Mouse (Mus musculus) heart, embryonic 16.5 days (tissue): ENCODE measurements around the gene Zfp865. TPM values are rescaled to one million over a fixed set of nuclear protein-coding genes. Genes with fewer than 3 reads are reported as not detected.

ENCODE experiments used
- ATAC-seq: fragments of 200-750 bp; cut with Nextera tagmentation; replicated peaks from 2 replicates; pipeline ENCODE4 v1.8.0; 2017; ENCODE audit warnings: moderate number of reproducible peaks; ENCODE audit not compliant: insufficient read depth, low FRiP score; ENCODE audit errors: extremely low read depth
- H3K27ac ChIP-seq: fragments of 300-500 bp; sonication (generic); 2 replicates; pipeline ENCODE4 v1.5.1; 2014; ENCODE audit warnings: mild to moderate bottlenecking, low read length, control low read depth, moderate library complexity
- H3K27me3 ChIP-seq: fragments of 300-500 bp; sonication (generic); 2 replicates; pipeline ENCODE4 v1.6.1; 2014; ENCODE audit warnings: low read length, mixed read lengths; ENCODE audit not compliant: control insufficient read depth, insufficient read depth
- H3K36me3 ChIP-seq: fragments of 300-500 bp; sonication (generic); 2 replicates; pipeline ENCODE4 v1.6.1; 2014; ENCODE audit not compliant: control insufficient read depth, insufficient read depth
- H3K4me1 ChIP-seq: fragments of 300-500 bp; sonication (generic); 2 replicates; pipeline ENCODE4 v1.6.1; 2014; ENCODE audit warnings: low read length, mixed read lengths; ENCODE audit not compliant: control insufficient read depth, insufficient read depth
- H3K4me2 ChIP-seq: fragments of 300-500 bp; sonication (generic); 2 replicates; pipeline ENCODE4 v1.6.1; 2014; ENCODE audit warnings: low read depth, mild to moderate bottlenecking, control low read depth, low read length
- H3K4me3 ChIP-seq: fragments of 300-500 bp; sonication (generic); 2 replicates; pipeline ENCODE4 v1.5.1; 2014; ENCODE audit warnings: mild to moderate bottlenecking, control low read depth, low read length
- H3K9ac ChIP-seq: fragments of 300-500 bp; sonication (generic); 2 replicates; pipeline ENCODE4 v1.6.1; 2014; ENCODE audit warnings: low read length, control low read depth
- H3K9me3 ChIP-seq: fragments of 300-500 bp; sonication (generic); replicated peaks from 2 replicates; pipeline ENCODE4 v1.6.1; 2016; ENCODE audit warnings: low read length; ENCODE audit not compliant: control insufficient read depth
- WGBS: fragments of 180-500 bp; shearing (Covaris S2); extraction: QIAGEN DNeasy Blood & Tissue Kit; methylation state at CpG from one replicate; pipeline ENCODE4 v1.1.7; 2014; 5-methylcytosine and 5-hydroxymethylcytosine counted together
- polyA plus RNA-seq: library from polyadenylated mRNA; unstranded; fragments of >200 nt; fragmentation: Nextera tagmentation; extraction: Ambion mirVana; gene quantifications from 2 replicates; pipeline ENCODE4 v1.2.1, GENCODE M21; 2015

Gene Zfp865
- polyA plus RNA-seq, 1 experiment from 2014 or later: 3.9 TPM

DNA sequence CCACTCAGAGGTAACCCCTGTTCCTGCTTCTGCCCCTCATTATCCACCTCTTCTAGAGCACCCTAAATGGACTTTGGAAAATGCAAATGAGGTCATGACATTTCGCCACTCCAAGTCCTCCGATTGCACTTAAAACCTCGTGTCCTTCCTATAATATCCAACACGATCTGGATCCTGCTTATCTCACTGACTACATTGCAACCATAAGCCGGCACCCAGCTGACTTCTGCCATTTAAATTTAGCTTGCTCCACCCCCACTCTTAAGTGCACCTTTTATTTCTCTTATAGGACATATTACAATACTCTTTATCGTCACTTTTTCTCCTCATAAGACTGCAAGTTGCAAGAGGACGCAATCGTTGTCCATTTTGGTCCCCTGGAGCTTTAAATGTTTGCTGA lies 17.3 kb downstream of the Zfp865 start:
- 74% methylated on average over 8 of the region's 8 CpGs for WGBS

DNA sequence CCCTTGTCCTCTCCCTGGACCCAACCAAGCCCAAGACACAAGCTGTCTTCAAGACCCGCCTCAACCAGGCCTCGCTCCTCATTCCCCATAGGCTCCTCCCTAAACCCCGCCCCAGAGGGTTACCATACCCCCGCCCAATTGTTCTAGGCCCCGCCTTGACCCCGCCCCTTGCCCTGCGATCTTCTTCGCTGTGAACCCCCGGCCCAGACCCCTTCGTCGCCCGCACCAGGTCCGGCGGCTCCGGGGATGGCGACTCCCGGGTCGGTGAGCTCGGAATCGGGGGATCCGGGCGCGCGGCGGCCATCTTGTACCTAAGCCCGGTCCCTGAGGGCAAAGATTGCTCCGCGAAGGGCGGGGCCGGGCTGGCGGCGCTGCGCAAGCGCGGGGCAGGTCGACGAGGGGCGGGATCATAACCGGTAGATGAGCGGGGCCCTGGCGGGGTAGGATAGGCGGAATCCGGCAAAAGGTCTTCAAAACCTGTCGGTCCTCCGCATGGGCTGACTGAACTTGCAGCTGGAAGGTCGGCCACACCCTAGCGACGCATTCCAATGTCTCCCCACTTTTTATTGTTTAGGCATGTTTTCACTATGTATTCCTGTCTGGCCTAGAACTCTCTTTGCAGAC lies 18.0 kb downstream of the Zfp865 start, which contains the start of gene Zfp784:
Zfp784 (minus strand) TSS at position 338 of the 624 bp plus-strand sequence.
- Histone ChIP-seq H3K4me1 (peaks cover 9% of the 10 kb centered on the region), H3K4me3 (peak within 1 kb of the TSS; percentile 86), H3K27ac (peak within 1 kb of the TSS; percentile 98), H3K27me3 (no peaks in the 10 kb centered on the region), H3K4me2 (peak within 1 kb of the TSS; percentile 64), H3K9me3 (no peaks in the 10 kb centered on the region), H3K36me3 (peaks cover 29% of the 10 kb centered on the region), H3K9ac (peak within 1 kb of the TSS; percentile 92)
- under 1% methylated on average over 48 of the region's 48 CpGs for WGBS
- ATAC-seq: peak; percentile 98

More for the DNA sequence above, 17.3 kb downstream of the Zfp865 start:
- peak overlapping the region; percentile 92 for H3K9ac ChIP-seq
- peak overlapping the region; percentile 64 for H3K4me2 ChIP-seq
- H3K4me3 ChIP-seq: peak overlapping the region; percentile 86
- no peaks in the 10 kb centered on the region for H3K9me3 ChIP-seq
- no peak for ATAC-seq
- peaks cover 37% of the 10 kb centered on the region for H3K36me3 ChIP-seq
- H3K27me3 ChIP-seq: no peaks in the 10 kb centered on the region
- peak overlapping the region; percentile 98 for H3K27ac ChIP-seq
- H3K4me1 ChIP-seq: peaks cover 9% of the 10 kb centered on the region

DNA sequence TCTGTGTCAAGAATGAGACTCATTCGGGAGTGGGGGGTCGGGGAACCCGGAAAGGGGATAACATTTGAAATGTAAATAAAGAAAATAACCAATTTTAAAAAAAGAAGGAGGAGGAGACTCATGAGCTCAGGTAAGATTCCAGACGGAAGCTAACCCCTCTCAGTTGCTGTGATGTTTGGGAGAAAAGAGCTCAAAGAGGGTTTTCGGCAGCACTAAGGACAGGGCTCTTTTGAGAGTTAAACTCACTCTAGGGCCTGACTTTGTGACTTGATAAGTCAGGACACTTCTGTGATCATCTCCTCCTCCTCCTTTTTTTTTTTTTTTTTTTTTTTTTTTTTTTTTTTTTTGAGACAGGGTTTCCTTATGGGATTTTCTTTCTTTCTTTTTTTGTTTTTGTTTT lies 18.8 kb downstream of the Zfp865 start:
- Histone ChIP-seq H3K4me1 (peaks cover 9% of the 10 kb centered on the region), H3K9ac (peak overlapping the region; percentile 92), H3K36me3 (peaks cover 22% of the 10 kb centered on the region), H3K4me3 (peak overlapping the region; percentile 86), H3K27me3 (no peaks in the 10 kb centered on the region), H3K27ac (peak overlapping the region; percentile 98), H3K4me2 (peak overlapping the region; percentile 64), H3K9me3 (no peaks in the 10 kb centered on the region)
- no peak for ATAC-seq
- 32% methylated on average over 5 of the region's 5 CpGs for WGBS

DNA sequence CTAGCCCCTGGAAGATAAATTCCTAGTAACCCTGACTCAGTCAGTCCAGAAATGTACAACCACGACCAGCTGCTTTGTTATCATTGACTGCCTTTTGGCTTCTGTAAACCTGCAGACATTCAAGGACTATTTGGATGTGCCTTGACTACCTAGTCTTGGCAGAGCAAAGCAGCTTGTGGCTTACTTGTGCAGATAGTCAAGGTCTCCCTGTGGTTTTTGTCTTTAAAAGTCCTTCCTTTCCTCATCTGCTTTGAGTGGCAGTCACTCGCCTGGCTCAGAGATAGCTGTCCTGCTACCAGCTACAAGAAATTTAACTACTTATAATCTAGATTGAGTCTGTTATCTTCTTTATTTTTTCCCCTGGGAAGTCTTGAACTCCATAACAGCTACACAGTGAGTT lies 24.8 kb downstream of the Zfp865 start:
- WGBS: 49% methylated on average over 2 of the region's 2 CpGs
- Histone ChIP-seq H3K9ac (no peak overlapping the region), H3K4me3 (no peak overlapping the region), H3K4me1 (no peaks in the 10 kb centered on the region), H3K36me3 (0 out of 2 replicates have a peak, but pooled peaks cover 3% of the 10 kb centered on the region), H3K27ac (no peak overlapping the region), H3K4me2 (no peak overlapping the region), H3K27me3 (no peaks in the 10 kb centered on the region), H3K9me3 (no peaks in the 10 kb centered on the region)
- no peak for ATAC-seq

DNA sequence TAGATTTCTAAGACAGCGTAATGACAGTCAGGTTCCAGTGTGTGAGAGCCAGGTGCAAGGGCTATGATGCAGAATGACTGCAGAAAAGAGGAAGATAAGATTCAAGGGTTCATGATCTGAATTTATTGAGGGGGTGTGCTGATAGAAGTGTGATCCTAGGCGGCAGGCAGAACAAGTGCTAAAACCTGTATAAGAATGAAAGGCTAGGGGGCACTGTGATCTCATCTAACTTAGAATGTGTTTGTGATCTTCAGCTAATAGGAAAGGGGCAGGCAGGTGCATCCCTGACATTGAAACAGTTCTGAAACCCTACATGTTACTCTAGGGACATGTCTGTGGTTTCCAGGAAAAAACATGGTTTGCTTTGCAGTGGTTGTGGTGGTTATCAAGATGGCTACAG lies 25.9 kb downstream of the Zfp865 start:
- ATAC-seq: no peak
- H3K9ac ChIP-seq: no peak overlapping the region
- no peaks in the 10 kb centered on the region for H3K36me3 ChIP-seq
- no peaks in the 10 kb centered on the region for H3K27me3 ChIP-seq
- no peak overlapping the region for H3K4me2 ChIP-seq
- 62% methylated on average over 2 of the region's 2 CpGs for WGBS
- H3K9me3 ChIP-seq: no peaks in the 10 kb centered on the region
- H3K4me3 ChIP-seq: no peak overlapping the region
- H3K4me1 ChIP-seq: peaks cover 3% of the 10 kb centered on the region; the same call in 1 of the 2 replicates
- H3K27ac ChIP-seq: no peak overlapping the region

DNA sequence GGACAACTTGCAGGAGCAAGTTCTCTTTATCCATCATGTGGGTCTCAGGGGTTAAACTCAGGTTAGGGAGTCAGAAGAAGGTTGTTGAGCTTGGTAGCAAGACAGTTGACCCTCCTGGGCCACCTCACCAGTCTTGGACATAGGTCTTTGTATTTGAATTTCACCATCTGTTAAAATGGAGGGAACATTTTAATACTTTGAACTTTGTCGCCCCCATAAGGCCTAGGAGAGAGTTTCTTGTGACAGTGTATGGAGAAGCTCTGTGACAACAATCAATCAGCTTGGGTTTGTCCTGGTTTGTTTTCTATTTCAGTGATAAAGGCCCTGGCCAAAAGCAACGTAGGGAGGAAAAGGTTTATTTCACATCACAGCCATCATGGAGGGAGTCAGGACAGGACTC lies 27.1 kb downstream of the Zfp865 start:
- H3K36me3 ChIP-seq: no peaks in the 10 kb centered on the region
- H3K9me3 ChIP-seq: no peaks in the 10 kb centered on the region
- peaks cover 8% of the 10 kb centered on the region for H3K4me1 ChIP-seq
- no peak overlapping the region for H3K9ac ChIP-seq
- H3K27me3 ChIP-seq: peaks cover 5% of the 10 kb centered on the region; the same call in 1 of the 2 replicates
- H3K4me2 ChIP-seq: no peak overlapping the region
- H3K27ac ChIP-seq: no peak overlapping the region
- H3K4me3 ChIP-seq: no peak overlapping the region
- WGBS: 17% methylated on average over 2 of the region's 2 CpGs
- no peak for ATAC-seq

DNA sequence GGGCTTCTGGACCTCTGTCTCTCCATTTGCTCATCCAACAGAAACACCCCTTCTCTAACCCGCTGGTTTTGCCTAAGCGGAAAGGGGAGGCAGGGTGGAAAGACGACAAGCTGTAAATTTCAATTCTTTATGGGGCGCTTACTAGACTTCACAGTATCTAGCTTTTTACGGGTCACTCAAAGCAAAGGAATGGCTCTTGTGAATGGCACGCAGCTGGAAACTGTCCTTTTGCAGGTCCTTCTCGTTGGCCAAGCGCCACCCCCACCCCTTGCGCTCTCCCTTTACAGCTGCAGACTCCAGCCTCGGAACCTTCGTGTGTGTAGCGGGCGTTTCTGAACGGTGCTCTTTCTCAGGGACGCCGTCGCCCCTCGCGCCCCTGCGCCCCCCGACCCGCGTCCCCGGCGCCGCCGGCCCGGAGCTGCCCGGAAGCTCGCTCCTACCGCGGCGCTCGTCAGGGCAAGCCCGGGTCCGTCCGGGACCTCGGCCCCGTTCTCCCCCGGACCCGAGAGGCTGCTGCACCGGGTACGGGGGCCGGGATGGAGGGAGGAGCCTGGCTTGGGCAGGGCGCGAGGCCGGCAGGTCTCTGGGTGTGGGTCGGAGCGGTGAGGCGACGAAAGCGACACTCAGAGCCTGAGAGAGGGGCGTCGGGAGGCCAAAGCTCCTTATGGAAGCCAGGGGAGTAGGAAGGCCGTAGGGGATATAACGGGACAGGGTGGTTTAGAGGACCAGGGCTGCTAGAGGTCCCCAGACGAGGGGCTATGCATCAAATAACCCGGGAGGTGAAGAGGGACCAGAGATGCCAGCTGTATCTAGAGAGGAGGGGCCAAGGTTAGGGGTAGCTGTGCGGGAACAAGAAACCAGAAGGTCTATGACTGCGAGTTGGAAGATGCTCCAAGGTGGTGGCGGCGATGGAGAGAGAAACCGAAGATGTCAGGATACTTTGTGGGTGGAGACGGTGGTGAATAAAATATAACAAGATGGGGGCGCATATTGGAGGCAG lies 31.3 kb downstream of the Zfp865 start, which contains the start of gene Zfp580:
Zfp580 (plus strand) TSS at position 346 of the 1,000 bp plus-strand sequence.
- Histone ChIP-seq H3K27ac (peak within 1 kb of the TSS; percentile 16; the same call in 1 of the 2 replicates), H3K27me3 (peaks cover 40% of the 10 kb centered on the region), H3K36me3 (no peaks in the 10 kb centered on the region), H3K9me3 (no peaks in the 10 kb centered on the region), H3K9ac (peak within 1 kb of the TSS; percentile 86), H3K4me3 (peak within 1 kb of the TSS; percentile 78), H3K4me2 (peak within 1 kb of the TSS; percentile 92), H3K4me1 (peaks cover 24% of the 10 kb centered on the region)
- 1% methylated on average over 64 of the region's 65 CpGs for WGBS
- peak; percentile 75 for ATAC-seq

DNA sequence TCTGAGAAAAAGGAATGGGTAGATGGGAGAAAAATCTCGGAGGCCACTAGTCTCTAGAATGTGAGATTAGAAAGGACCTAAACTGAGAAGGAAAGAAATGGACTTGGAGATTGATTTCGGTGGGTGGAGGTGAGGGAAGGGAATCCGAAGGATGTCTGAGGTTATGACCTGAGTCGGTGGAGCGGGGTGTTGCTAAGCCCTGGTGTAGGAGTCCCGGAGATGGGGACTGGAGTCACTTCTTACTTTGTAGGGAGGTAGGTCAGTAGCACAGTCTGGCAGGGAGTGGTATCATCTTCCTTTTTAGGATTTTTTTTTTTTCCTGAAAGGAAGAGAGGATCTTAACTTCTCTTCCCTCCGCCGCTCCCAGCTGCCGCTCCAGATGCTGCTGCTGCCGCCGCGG lies 32.3 kb downstream of the Zfp865 start:
- ATAC-seq: no peak
- Histone ChIP-seq H3K4me1 (peaks cover 26% of the 10 kb centered on the region), H3K9me3 (no peaks in the 10 kb centered on the region), H3K36me3 (no peaks in the 10 kb centered on the region), H3K9ac (no peak overlapping the region; the same call in 1 of the 2 replicates), H3K27ac (no peak overlapping the region), H3K27me3 (peaks cover 48% of the 10 kb centered on the region), H3K4me3 (peak overlapping the region; percentile 78), H3K4me2 (peak overlapping the region; percentile 92)
- 6% methylated on average over 12 of the region's 12 CpGs for WGBS
